Mouse (Mus musculus) splenic B cell, adult 2 months (primary cell): ENCODE results near the gene Chil4.
"Not testable (repeated sequence)": the region's sequence is repeated elsewhere in the genome, so short reads cannot be mapped to it uniquely, and the experiment has no call there.

Experiments
- DNase-seq: peaks from one replicate; pipeline ENCODE4 v3.0.0-alpha.2; 2011; ENCODE audit warnings: low read depth, low spot score
- H3K27me3 ChIP-seq: 2 replicates; pipeline ENCODE4 v1.6.1; 2012; ENCODE audit warnings: mild to moderate bottlenecking, low read length, moderate library complexity, mixed read lengths; ENCODE audit not compliant: control insufficient read depth, poor library complexity, insufficient read depth, severe bottlenecking
- H3K36me3 ChIP-seq: 2 replicates; pipeline ENCODE4 v1.6.1; 2012; ENCODE audit warnings: mild to moderate bottlenecking, low read length, moderate library complexity, mixed read lengths; ENCODE audit not compliant: control insufficient read depth, poor library complexity, insufficient read depth, severe bottlenecking

Chil4 gene

GRCm38 (mm10) chr3:106195486-106195885, 23.8 kb downstream of the Chil4 start:
- H3K27me3 ChIP-seq = no peaks in the 10 kb centered on the region
- DNase-seq = no peak
- no peaks in the 10 kb centered on the region for H3K36me3 ChIP-seq

GRCm38 (mm10) chr3:106187991-106188390, 31.3 kb downstream of the Chil4 start:
- H3K27me3 ChIP-seq = no peaks in the 10 kb centered on the region
- no peak for DNase-seq
- H3K36me3 ChIP-seq = no peaks in the 10 kb centered on the region

- H3K27me3 ChIP-seq = no peaks in the 10 kb centered on the region
- DNase-seq = no peak
- H3K36me3 ChIP-seq = no peaks in the 10 kb centered on the region
Observed at GRCm38 (mm10) chr3:106177509-106178189, 41.7 kb downstream of the Chil4 start.

GRCm38 (mm10) chr3:106174971-106175370, 44.3 kb downstream of the Chil4 start:
- peak; percentile 61 for DNase-seq

GRCm38 (mm10) chr3:106172506-106172905, 46.8 kb downstream of the Chil4 start:
- H3K36me3 ChIP-seq, DNase-seq, H3K27me3 ChIP-seq: not testable (repeated sequence)

More at GRCm38 (mm10) chr3:106174971-106175370, 44.3 kb downstream of the Chil4 start:
- H3K27me3 ChIP-seq, H3K36me3 ChIP-seq: not testable (repeated sequence)

GRCm38 (mm10) chr3:106171135-106171731, 48.1 kb downstream of the Chil4 start:
- no peak for DNase-seq
- Histone ChIP-seq H3K36me3 (no peaks in the 10 kb centered on the region), H3K27me3 (no peaks in the 10 kb centered on the region)

GRCm38 (mm10) chr3:106170522-106171053, 48.7 kb downstream of the Chil4 start:
- Histone ChIP-seq H3K36me3 (no peaks in the 10 kb centered on the region), H3K27me3 (no peaks in the 10 kb centered on the region)
- no peak for DNase-seq

GRCm38 (mm10) chr3:106167464-106167863, 51.8 kb downstream of the Chil4 start, which contains the start of gene Chil3:
Gene Chil3 (minus strand): TSS chr3:106167564.
- no peaks in the 10 kb centered on the region for H3K27me3 ChIP-seq
- DNase-seq = no peak

GRCm38 (mm10) chr3:106154413-106154812, 64.9 kb downstream of the Chil4 start:
- no peak for DNase-seq
- no peaks in the 10 kb centered on the region for H3K36me3 ChIP-seq
- no peaks in the 10 kb centered on the region; the same call in 1 of the 2 replicates for H3K27me3 ChIP-seq

More at GRCm38 (mm10) chr3:106167464-106167863, 51.8 kb downstream of the Chil4 start, which contains the start of gene Chil3:
- no peaks in the 10 kb centered on the region for H3K36me3 ChIP-seq
